Mouse (Mus musculus): ENCODE measurements around the gene Ermard. TPM values are rescaled to one million over a fixed set of nuclear protein-coding genes. Genes with fewer than 3 reads are reported as not detected.
"Not testable (repeated sequence)": the region's sequence is repeated elsewhere in the genome, so short reads cannot be mapped to it uniquely, and the experiment has no call there.

The Ermard gene
- 91.1 and 106 TPM in 2 replicates for polyA plus RNA-seq (2016; fragmentation: Nextera tagmentation; extraction: Ambion mirVana)

- 0% methylated on average over 12 of the region's 56 CpGs for WGBS
- H3K4me3 ChIP-seq (replicated peaks): peak within 1 kb of the TSS; percentile 28
Measured at GRCm38 (mm10) chr17:15041175-15041729, at the start of gene Ermard, which contains the start of the genes Tcte3 and Gm3448. Gene Ermard, plus strand, starts transcription at chr17:15041208. Gene Tcte3, minus strand, starts transcription at chr17:15041488. Gene Gm3448, minus strand, starts transcription at chr17:15041537.

GRCm38 (mm10) chr17:14992522-14993138 lies 48.4 kb upstream of the Ermard start:
- H3K9me3 ChIP-seq; H3K27ac ChIP-seq; H3K4me2 ChIP-seq; H3K9ac ChIP-seq; H3K27me3 ChIP-seq; H3K4me3 ChIP-seq (replicated peaks); H3K4me1 ChIP-seq; H3K36me3 ChIP-seq (replicated peaks): not testable (repeated sequence)
- WGBS: no CpG with 5 or more reads among the region's 98 CpGs
- ATAC-seq (ENCODE audit: low FRiP score): peak; percentile 79

More at GRCm38 (mm10) chr17:15041175-15041729, at the start of gene Ermard, which contains the start of the genes Tcte3 and Gm3448:
- not testable (repeated sequence) for H3K27me3 ChIP-seq; H3K9ac ChIP-seq; H3K27ac ChIP-seq; H3K4me2 ChIP-seq; H3K9me3 ChIP-seq; H3K36me3 ChIP-seq (replicated peaks); H3K4me1 ChIP-seq
- ATAC-seq (ENCODE audit: low FRiP score): peak; percentile 98

GRCm38 (mm10) chr17:14993139-14993832 lies 47.7 kb upstream of the Ermard start:
- H3K36me3 ChIP-seq (replicated peaks); H3K4me3 ChIP-seq (replicated peaks); H3K9ac ChIP-seq; H3K4me1 ChIP-seq; H3K27me3 ChIP-seq; H3K27ac ChIP-seq; H3K4me2 ChIP-seq; H3K9me3 ChIP-seq: not testable (repeated sequence)
- whole genome bisulfite sequencing: no CpG with 5 or more reads among the region's 47 CpGs
- peak; percentile 94 for ATAC-seq (ENCODE audit: low FRiP score)

GRCm38 (mm10) chr17:14994140-14994539 lies 46.9 kb upstream of the Ermard start:
- H3K4me2 ChIP-seq; H3K27me3 ChIP-seq; H3K9me3 ChIP-seq; H3K4me3 ChIP-seq (replicated peaks); ATAC-seq (ENCODE audit: low FRiP score); H3K27ac ChIP-seq; H3K4me1 ChIP-seq; H3K36me3 ChIP-seq (replicated peaks); H3K9ac ChIP-seq: not testable (repeated sequence)
- no CpG with 5 or more reads among the region's 5 CpGs for WGBS

- not testable (repeated sequence) for H3K27ac ChIP-seq; H3K9ac ChIP-seq; H3K4me3 ChIP-seq (replicated peaks); H3K9me3 ChIP-seq; H3K4me1 ChIP-seq; H3K36me3 ChIP-seq (replicated peaks); H3K27me3 ChIP-seq; H3K4me2 ChIP-seq; ATAC-seq (ENCODE audit: low FRiP score)
- WGBS: no CpG with 5 or more reads among the region's 4 CpGs
Measured at GRCm38 (mm10) chr17:15000047-15000446, 41.0 kb upstream of the Ermard start.

- not testable (repeated sequence) for H3K4me3 ChIP-seq (replicated peaks); H3K4me1 ChIP-seq; H3K9me3 ChIP-seq; ATAC-seq (ENCODE audit: low FRiP score); H3K4me2 ChIP-seq; H3K27me3 ChIP-seq; H3K9ac ChIP-seq; H3K36me3 ChIP-seq (replicated peaks); H3K27ac ChIP-seq
- no CpG with 5 or more reads among the region's 3 CpGs for WGBS
Measured at GRCm38 (mm10) chr17:15009088-15009487, 31.9 kb upstream of the Ermard start.

- no CpG with 5 or more reads among the region's 60 CpGs for WGBS
- H3K4me1 ChIP-seq; H3K4me2 ChIP-seq; H3K9me3 ChIP-seq; H3K9ac ChIP-seq; H3K36me3 ChIP-seq (replicated peaks); H3K27me3 ChIP-seq; H3K4me3 ChIP-seq (replicated peaks); H3K27ac ChIP-seq: not testable (repeated sequence)
- ATAC-seq (ENCODE audit: low FRiP score): peak; percentile 97
Measured at GRCm38 (mm10) chr17:15009706-15010413, 31.1 kb upstream of the Ermard start, which contains the start of gene Gm3435. Gene Gm3435, plus strand, starts transcription at chr17:15010176.

- WGBS: 79% methylated on average over 3 of the region's 3 CpGs
- H3K4me3 ChIP-seq (replicated peaks); H3K9me3 ChIP-seq; H3K4me1 ChIP-seq; H3K27ac ChIP-seq; H3K4me2 ChIP-seq; H3K36me3 ChIP-seq (replicated peaks); ATAC-seq (ENCODE audit: low FRiP score); H3K27me3 ChIP-seq; H3K9ac ChIP-seq: not testable (repeated sequence)
Measured at GRCm38 (mm10) chr17:15021503-15022220, 19.3 kb upstream of the Ermard start.

- not testable (repeated sequence) for H3K4me2 ChIP-seq; H3K4me3 ChIP-seq (replicated peaks); H3K36me3 ChIP-seq (replicated peaks); H3K27ac ChIP-seq; H3K27me3 ChIP-seq; H3K4me1 ChIP-seq; H3K9me3 ChIP-seq; H3K9ac ChIP-seq
- no CpG with 5 or more reads among the region's 97 CpGs for WGBS
- peak; percentile 85 for ATAC-seq (ENCODE audit: low FRiP score)
Measured at GRCm38 (mm10) chr17:15023878-15024492, 17.0 kb upstream of the Ermard start.

- no CpG with 5 or more reads among the region's 48 CpGs for WGBS
- H3K27me3 ChIP-seq; H3K36me3 ChIP-seq (replicated peaks); H3K4me3 ChIP-seq (replicated peaks); H3K27ac ChIP-seq; H3K9me3 ChIP-seq; H3K4me2 ChIP-seq; H3K9ac ChIP-seq; H3K4me1 ChIP-seq: not testable (repeated sequence)
- peak; percentile 95 for ATAC-seq (ENCODE audit: low FRiP score)
Measured at GRCm38 (mm10) chr17:15024502-15025193, 16.4 kb upstream of the Ermard start.

GRCm38 (mm10) chr17:15025513-15025912 lies 15.5 kb upstream of the Ermard start:
- WGBS: no CpG with 5 or more reads among the region's 6 CpGs
- H3K9ac ChIP-seq; H3K4me3 ChIP-seq (replicated peaks); H3K9me3 ChIP-seq; ATAC-seq (ENCODE audit: low FRiP score); H3K27me3 ChIP-seq; H3K27ac ChIP-seq; H3K4me1 ChIP-seq; H3K4me2 ChIP-seq; H3K36me3 ChIP-seq (replicated peaks): not testable (repeated sequence)

All from forebrain, embryonic 12.5 days (tissue).